Mouse (Mus musculus) left cerebral cortex, postnatal 10 days (tissue): ENCODE results near the gene Kif2c. TPM values are rescaled to one million over a fixed set of nuclear protein-coding genes. Genes with fewer than 3 reads are reported as not detected.

ENCODE experiments used
- DNase-seq, 2 experiments: peaks; one replicate each; pipeline ENCODE4 v3.0.0; 2021 to 2022; ENCODE audit warnings: low spot score in 2 of 2, mixed read lengths in 1 of 2; ENCODE audit errors: extremely low spot score in 1 of 2
- intact Hi-C: fragments of 180-260 bp; cut with DNase I; formaldehyde crosslinking; loops from one replicate; pipeline ENCODE4 v1.15.1; 2025
- total RNA-seq, 2 experiments: library from RNA; stranded (reverse); gene quantifications; 2 replicates each; pipeline ENCODE4 v1.2.3; 2021

The Kif2c gene
- total RNA-seq, 2 experiments from 2014 or later, result 1.1 to 2.2 TPM

DNA sequence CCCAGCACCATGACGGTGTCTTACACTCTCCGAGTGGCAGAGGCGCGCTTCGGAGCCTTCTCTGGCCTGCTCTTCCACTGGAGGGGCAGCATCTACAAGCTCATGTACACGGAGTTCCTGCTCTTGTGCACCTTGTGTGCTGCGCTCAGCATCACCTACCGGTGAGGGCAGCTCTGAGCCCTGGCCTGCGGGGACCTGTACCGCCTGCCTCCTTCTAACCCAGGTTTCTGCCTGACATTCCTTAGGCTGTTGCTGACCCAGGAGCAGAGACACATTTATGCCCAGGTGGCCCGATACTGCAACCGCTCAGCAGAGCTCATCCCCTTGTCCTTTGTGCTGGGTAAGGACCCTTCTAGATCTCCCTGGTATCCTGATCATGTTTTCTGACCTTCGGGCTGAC, 37.2 kb downstream of the Kif2c start:
- DNase-seq, result no peak
- intact Hi-C loops, result loop anchor here (5.0 kb wide), 1 partner anchor 143 kb away; no protein-coding TSS in a partner anchor

DNA sequence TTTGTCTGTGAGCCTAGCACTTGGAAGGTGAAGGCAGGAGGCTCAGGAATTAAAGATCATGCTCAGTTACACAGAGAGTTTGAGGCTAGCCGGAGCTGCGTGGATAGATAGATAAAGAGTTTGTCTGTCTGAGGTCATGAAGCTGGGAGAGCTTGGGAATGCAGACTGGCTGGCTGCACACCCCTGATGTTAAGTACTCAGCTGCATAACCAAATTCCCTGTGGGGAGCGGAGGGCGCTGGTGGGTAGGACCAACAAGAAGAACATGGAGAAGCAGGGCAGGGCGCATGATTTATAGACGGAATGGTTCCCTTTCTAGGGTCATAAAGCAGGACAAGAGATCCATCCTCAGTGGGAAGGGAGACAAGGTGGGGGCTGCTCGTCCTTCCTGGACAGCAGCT, 39.4 kb downstream of the Kif2c start:
- DNase-seq, result no peak
- intact Hi-C loops, result no loop called here

DNA sequence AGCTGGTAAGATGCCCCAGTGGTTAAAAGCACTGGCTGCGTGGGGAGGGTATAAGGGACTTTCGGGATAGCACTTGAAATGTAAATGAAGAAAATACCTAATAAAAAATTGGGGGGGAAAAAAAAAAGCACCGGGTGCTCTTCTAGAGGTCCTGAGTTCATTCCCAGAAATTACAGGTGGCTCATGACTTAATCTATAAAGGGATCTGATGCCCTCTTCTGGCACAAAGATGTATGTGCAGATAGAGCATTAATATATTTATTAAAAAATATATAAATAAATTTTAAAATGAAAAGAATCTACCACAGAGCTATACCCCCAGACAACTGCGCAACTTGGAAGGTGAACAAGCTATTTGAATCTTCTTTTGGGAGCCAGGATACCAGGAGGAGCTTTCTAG, 41.8 kb downstream of the Kif2c start:
- DNase-seq, result no peak
- intact Hi-C loops, result no loop called here

DNA sequence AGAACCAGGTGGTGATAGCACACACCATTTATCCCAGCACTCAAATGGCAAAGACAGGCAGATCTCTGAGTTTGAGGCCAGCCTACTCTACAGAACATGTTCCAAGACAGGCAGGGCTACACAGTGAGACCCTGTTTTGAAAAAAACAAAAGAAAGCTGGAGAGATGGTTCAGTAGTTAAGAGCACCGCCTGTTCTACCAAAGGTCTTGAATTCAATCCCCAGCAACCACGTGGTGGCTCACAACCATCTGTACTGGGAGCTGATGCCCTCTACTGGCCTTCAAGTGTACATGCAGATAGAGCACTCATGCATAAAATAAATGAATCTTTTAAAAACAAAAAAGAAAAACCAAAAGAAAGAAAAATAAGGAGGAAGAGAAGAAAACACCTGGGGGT, 43.2 kb downstream of the Kif2c start:
- no peak for DNase-seq

DNA sequence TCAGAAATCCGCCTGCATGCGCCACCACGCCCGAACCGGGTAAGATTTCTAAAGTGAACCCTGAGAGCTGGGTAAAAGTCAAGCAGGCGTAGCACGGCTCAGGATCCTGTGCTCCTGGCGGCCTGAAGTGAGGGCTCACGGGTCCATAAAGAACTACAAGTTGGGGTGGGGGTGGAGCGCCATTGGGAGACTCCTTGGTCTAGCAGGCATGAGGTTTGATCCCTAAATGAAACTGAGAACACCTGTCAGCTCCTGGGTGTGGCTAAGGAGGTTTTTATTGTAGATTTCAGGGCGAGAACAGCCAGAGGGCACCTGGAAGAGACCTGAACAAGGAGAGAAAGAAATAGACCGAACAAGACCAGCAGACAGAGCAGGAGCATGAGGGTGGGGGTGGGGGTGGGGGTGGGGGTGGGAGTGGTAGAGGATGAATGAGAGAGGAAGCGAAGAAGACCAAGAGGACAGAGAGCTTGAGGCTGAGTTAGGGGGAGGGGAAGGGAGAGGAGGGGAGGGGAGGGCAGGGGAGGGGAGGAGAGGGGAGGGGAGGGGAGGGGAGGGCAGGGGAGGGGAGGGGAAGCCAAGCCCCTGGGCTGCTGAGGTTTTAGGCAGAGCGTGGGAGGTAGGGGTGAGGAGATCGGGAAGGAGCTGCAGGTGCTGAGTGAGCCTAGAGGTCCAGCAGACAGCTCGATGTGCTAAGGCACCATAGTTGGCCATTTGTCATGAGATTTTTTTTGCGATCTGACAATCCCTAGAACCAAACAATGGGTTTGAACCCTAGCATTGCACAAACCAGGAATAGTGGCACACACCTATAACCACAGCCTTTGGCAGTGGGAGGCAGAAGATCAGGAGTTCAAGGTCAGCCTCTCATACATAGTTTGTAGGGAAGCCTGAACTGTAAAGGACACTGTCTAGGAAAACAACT, 43.9 kb downstream of the Kif2c start:
- DNase-seq, result no peak
- intact Hi-C loops, result loop anchor here (10.0 kb wide), 1 partner anchor 314 kb away; the partner anchor contains the start of gene Hpdl

More for the DNA sequence above, 43.2 kb downstream of the Kif2c start:
- intact Hi-C loops, result loop anchor here (10.0 kb wide), 1 partner anchor 314 kb away; the partner anchor contains the start of gene Hpdl

DNA sequence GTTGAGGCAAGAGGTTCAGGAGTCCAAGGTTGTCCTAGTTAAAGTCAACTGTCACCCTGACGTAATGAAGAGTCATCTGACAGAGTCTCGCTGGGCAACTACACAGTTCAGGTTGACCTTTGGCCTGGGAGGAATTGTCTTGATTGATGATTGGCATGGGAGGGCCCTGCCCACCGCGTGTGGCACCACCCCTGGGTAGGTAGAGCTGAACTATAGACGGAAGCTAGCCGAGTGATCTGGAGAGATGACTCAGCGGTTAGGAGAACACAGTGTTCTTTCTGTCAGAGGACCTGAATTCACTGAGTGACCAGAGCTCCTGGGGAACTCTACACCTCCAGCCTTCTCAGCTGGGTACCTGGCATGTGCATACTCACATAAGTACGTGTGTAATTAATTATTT, 46.4 kb downstream of the Kif2c start:
- intact Hi-C loops, result loop anchor here (10.0 kb wide), 1 partner anchor 311 kb away; the partner anchor contains the start of gene Hpdl

DNA sequence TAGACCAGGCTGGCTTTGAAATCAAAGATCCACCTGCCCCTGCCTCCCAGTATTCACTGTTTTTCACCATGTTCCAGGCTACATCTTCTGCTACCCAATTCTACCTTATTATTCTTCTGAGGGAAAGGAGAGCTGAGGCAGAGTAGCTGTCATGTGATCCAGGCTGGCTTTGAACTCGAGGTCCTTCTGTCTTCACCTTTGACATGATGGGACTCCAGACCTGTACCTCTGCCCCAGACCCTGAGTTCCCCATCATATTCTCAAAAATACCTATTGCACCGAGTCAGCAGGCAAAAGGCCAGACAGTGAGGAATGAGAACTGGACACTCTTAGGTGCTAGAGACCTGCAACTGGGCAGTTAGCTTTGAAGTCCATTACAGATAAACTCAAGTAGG, 47.8 kb downstream of the Kif2c start:
- no peak for DNase-seq
- intact Hi-C loops, result loop anchor here (10.0 kb wide), 1 partner anchor 310 kb away; the partner anchor contains the start of gene Hpdl

More for the DNA sequence above, 46.4 kb downstream of the Kif2c start:
- no peak for DNase-seq

DNA sequence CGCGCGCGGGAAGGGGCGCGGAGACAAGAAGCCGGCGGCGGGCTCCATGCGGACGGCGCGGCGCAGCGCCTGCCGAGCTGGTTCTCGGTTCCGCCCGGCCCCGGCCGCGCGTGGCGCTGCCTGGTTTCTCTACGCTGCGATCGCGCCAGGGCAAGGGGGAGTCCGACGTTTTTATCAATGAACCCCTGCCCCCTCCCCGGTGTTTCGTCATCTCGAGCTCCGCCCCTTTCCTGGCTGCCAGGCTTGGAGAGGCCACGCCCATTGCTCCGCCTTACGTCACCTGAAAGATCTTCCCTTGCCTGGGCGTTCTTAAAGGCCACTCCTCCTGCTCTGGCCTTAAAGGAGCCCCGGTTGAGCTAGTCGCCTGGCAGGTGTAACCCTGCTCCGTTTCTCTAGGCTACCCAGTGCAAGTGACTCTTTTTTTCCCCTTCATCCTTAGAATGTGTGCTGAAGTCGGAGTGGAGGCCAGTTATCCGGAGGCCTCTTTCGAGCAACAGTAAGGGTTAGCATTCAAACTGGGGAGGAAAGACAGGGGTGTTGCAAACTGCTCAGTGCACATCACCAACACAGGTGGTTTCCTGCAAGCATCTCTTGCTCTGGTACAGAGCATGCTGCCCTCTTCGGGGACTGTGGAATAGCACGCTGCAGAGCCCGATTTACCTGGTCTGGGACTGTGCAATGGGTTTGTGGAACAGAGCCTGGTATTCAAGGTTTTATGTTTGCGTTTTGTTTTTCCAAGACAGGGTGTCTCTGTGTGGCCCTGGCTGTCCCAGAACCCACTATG, 48.4 kb downstream of the Kif2c start, which contains the start of gene Plk3:
Plk3 (minus strand) TSS at position 147 of the 784 bp plus-strand sequence.
- intact Hi-C loops, result loop anchor here (10.0 kb wide), 1 partner anchor 309 kb away; the partner anchor contains the start of gene Hpdl
- peak; percentile 95 to 98 for DNase-seq

DNA sequence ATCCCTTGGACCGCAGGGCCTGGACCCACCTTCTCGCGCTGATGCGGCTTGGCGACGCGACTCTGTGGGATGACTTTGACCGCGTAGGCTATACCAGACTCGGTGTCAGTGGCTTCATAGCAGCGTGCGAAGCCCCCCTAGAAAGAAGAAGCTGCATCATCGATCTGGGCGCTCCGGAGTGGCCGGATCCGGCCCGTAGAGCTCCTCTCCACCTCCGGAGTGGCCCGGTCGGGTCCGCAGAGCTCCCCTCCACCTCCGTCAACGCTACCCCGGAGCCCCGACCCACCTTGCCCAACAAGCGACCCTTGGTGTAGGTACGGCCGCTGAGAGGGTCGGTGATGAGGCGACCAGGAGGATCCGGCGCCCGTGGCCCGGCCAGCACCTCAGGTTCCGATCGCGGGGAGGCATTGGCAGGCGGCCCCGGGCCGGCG, 49.1 kb downstream of the Kif2c start:
- DNase-seq, result no peak
- intact Hi-C loops, result loop anchor here (10.0 kb wide), 1 partner anchor 309 kb away; the partner anchor contains the start of gene Hpdl

DNA sequence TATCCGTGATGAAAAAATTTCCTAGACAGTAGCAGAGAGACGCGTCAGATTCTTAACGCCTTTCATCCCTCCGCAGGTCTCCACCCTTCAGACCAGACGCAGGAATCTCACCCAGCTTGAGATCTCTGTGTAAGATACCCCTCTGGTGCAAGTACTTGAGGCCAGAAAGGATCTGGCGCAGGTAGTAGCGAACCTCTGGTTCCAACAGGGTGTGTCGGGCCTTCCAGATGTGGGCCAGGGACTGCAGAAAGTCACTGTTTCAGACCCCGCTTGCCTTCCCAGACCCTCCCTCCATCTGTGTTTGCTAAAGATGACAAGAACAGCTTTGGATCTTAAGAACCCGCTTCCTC, 49.7 kb downstream of the Kif2c start:
- no peak for DNase-seq
- intact Hi-C loops, result loop anchor here (10.0 kb wide), 1 partner anchor 308 kb away; the partner anchor contains the start of gene Hpdl

DNA sequence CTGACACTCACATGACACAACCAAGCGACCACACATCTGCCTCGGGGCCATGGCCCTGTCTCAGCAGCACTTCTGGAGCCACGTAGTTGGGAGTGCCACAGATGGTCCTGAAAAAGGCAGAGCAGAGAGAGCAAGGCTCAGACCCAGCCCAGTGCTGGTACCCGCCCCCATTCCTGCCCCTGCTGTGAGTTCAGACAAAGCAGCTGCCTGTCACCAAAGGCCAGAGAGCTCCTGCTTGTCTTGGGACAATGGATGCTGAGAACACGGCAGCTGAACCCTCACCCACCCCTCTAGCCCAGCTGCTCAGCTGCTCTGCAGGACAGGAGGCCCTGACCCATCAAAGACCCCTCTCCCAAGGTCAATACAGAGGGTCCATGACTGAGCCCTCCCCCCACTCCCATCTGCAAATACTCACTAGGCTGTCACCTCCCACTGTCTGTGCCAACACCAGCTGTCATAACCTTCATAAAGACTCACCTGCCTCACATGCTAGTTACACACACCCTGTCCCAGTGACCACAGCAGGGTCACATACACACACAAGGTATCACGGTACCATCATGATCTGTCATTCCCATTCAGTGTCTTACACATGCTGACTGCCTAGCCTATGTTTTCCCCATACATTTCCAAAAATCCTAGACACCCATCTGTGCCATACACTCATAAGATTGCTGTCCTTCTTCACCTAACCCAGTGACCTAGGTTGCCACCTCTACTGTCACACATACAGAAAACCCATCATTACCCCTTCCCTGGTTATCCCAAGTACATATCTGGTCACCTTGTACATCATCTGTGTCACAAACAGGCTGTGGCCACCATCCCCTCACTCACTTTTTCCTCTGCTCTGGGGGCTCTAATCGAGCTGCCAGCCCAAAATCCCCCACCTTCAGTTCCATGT, 50.3 kb downstream of the Kif2c start:
- DNase-seq, result peak in 1 of 2 experiments; percentile 60
- intact Hi-C loops, result loop anchor here (10.0 kb wide), 1 partner anchor 307 kb away; the partner anchor contains the start of gene Hpdl

DNA sequence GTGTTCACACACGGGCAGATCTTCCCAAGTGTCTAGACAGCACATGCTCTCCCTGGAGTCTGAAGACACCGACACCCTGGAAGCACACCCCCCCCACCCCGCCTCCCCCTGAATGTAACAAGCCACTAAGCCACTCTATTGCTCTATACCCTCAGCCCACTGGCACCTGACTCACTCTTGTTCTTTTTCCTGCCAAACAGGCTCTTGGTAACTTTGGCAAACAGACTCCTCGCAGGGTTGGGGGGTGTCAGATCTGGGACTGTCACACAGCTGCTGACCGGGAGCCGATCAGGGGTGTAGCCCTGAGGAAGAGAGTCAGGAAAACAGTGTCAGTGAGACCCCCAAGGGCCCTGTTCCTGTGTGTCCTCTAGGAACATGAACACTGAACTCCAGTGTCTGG, 51.2 kb downstream of the Kif2c start:
- DNase-seq, result no peak

DNA sequence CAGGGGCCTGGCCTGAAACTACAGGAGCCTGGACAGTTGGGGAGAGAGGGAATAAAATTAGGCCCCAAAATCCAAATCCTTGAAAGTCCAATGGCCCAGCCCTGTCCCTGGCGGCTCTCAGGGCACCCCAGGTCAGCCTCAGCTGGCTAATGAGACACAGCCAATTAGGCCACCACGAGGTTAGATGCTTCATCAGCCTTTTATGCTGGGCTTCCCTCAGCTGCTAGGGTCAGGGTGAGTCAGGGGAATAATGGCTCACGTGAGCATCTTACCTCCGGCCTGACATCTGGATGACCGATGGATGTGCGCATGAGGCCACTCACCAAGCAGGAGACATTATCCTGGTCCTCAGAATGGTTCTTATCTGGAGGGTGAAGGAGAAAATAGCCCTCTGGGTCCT, 51.6 kb downstream of the Kif2c start:
- intact Hi-C loops, result loop anchor here (10.0 kb wide), 1 partner anchor 306 kb away; the partner anchor contains the start of gene Hpdl
- no peak for DNase-seq

More for the DNA sequence above, 51.2 kb downstream of the Kif2c start:
- intact Hi-C loops, result loop anchor here (10.0 kb wide), 1 partner anchor 306 kb away; the partner anchor contains the start of gene Hpdl

DNA sequence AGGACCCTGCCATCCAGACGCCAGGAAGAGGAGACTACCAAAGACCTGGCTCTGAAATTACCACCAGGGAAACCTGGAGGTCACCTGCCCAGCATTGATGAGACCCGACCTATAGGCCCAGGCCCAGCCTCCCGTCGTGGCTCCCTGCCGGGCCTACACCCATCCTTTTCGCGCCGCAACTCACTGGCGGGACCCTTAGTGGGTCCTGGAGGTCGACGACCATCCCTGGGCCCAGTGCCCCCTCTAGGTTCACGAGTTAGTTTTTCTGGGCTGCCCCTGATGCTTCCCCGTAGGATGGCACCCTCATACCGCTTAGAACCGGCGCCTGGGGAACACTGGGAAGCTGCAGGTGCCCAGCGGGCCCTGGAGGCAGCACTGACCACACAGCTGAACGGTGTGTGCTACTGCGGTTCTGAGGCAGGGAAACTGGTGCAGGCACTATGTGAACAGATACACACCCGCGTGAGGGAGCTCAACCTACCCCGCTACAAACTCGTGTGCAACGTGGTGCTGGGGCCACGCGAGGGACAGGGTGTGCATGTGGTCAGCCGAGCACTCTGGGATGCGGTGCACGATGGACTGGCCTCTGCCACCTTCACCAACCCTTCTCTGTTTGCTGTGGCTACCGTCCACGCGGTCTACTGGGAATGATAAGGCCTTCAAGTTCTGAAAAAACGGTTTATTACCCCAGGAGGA, 54.3 kb downstream of the Kif2c start:
- DNase-seq, result no peak
- intact Hi-C loops, result no loop called here

DNA sequence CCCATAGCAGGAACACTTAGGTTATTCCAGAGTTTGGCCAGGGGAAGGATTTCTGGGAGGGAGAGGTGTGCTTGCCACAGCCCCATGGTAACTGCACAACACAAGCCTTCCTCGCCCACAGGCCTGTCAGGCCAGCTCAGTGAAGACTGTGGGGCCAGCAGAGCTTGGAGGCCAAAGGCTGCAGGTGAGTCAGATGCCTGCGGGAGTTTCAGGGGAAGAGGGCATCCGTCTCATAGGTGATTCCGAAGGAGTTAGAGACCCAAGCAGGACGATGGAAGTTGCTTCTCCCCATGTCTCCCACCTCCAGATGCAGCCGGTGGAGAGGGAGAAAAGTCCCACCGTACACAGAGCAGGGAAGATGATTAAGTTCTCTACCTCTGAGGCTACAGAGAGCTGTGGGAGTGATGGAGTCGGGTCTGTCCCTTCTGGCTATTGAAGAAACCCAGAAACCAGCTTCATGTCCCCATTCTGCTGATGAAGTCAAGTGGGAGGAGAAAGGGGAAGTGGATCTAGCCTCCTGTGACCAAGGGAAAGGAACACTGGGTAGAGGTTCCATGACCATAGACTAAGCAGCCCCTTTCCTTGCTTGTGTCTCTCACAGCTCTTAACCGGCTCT, 55.7 kb downstream of the Kif2c start, which contains the start of gene Tctex1d4:
Tctex1d4 (plus strand) TSS at position 120 of the 616 bp plus-strand sequence.
- no peak for DNase-seq
- intact Hi-C loops, result no loop called here

DNA sequence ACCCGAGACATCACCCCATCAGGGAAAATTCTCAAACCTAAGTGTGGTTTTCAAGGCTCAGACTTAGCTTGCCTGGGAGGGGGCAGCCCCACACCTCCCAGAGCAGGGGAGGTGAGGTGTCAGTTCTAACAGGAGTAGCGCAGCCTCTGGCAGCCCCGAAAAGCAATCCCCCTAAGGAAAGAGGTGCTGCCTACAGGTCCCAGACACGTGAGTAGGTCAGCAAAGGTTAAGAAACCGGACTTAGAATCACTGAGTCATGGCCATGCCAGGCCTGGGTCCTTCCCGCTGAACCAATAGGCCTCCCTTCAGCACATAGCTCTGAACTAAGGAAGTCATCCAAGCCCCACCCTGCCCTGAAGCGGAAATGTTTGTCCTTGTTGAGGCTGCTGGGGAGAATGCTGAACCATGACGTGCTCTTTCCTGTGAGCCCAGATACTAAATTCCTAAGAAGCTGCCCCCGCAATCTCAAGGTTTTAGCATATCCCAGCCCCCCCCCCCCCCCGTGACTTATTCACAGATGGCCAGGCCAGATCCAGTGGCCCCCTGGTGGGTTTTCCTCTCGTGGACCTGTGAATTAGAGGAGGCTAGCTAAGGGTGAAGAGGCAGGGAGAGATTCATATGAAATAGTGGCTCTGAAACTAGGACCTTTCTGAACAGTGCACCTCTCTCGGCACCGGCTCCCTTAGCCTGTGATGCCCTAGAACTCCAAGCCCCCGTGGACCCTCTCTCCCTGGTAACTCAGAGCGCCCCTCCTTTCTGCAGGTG, 56.3 kb downstream of the Kif2c start:
- DNase-seq, result peak in 1 of 2 experiments; percentile 87

More for the DNA sequence above, 56.3 kb downstream of the Kif2c start:
- intact Hi-C loops, result no loop called here
